Comparison of ENCODE assay signal across 17 mouse cellular contexts in the genomic region with DNA sequence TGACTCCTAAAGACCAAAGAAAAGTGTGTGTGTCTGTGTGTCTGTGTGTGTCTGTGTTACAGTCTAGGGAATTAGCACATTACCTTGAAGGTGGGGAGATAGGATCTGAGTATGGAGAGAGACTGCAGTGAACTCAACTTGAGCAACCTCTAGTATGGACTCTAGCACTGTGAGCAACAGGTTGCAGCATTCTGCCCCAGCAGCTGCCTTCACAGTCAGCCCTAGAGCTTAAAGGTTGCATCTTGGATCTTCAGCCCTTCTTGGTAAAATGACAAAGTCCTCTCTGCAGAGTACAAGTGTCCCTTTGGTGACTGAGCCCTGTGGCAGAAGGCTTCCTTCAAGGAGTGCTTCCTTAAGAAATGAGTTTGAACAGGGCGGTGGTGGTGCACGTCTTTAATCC.
"Had no signal": no experiment of that assay in that cellular context is flagged by ENCODE, and none has a peak within 500 bp of the region (broad histone marks: within the 10 kb centered on the region; RNA-seq: fewer than 3 reads in every experiment).

No protein-coding gene starts in this region.

- H3K4me3 ChIP-seq: midbrain, embryonic 10.5 days; midbrain, embryonic 12.5 days; myocyte; neural tube, embryonic 13.5 days; neural tube, embryonic 15.5 days had no signal

- H3K4me1 ChIP-seq: midbrain, embryonic 10.5 days; midbrain, embryonic 12.5 days; neural tube, embryonic 13.5 days; neural tube, embryonic 15.5 days had no signal

- ATAC-seq: midbrain, embryonic 16.5 days had no signal

- H3K27ac ChIP-seq: midbrain, embryonic 10.5 days; midbrain, embryonic 12.5 days; neural tube, embryonic 13.5 days; neural tube, embryonic 15.5 days had no signal

- H3K9ac ChIP-seq: lung, embryonic 14.5 days; midbrain, embryonic 12.5 days; neural tube, embryonic 13.5 days; neural tube, embryonic 15.5 days had no signal

- H3K4me2 ChIP-seq: lung, embryonic 14.5 days; midbrain, embryonic 12.5 days; neural tube, embryonic 13.5 days; neural tube, embryonic 15.5 days had no signal

- H3K27me3 ChIP-seq: midbrain, embryonic 12.5 days; neural tube, embryonic 13.5 days; neural tube, embryonic 15.5 days had no signal

- H3K9me3 ChIP-seq: midbrain, embryonic 10.5 days; midbrain, embryonic 12.5 days; neural tube, embryonic 13.5 days; neural tube, embryonic 15.5 days had no signal

- DNase-seq: lung, adult 18-20 months; lung, embryonic 14.5 days; lung, postnatal 10 days; lung, postnatal 4 days; midbrain, embryonic 14.5 days; right cerebral cortex, postnatal 25 days; right cerebral cortex, postnatal 4 days; spleen, adult 18-20 months; thymus, adult 18-20 months; thymus, postnatal 14 days; thymus, postnatal 36 days had no signal

- H3K36me3 ChIP-seq: midbrain, embryonic 10.5 days; midbrain, embryonic 12.5 days; neural tube, embryonic 13.5 days; neural tube, embryonic 15.5 days had no signal
